Mouse (Mus musculus): ENCODE data around the gene Hecw2.

Hecw2 gene

DNA sequence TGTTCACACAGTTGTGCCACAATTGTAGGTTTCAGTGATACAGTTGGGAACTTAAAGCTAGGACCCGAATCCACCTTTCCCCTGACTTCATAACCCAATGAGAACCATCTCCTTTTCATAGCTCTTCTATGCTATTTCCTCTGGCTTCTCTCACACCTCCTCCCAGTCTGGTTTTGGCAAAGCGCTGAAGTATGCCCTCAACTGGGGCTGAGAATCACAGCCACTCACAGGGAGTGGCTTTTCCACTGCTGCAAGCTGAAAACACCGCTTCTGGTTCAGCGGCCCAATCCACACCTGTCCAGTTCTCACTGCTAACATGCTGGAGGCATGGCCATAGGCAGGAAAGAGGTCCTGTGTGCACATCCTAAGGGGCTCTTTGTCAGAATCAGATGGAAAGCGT lies 300.7 kb downstream of the Hecw2 start:
- DNase-seq (ENCODE audit: low spot score in 2 of 2): no peak

DNA sequence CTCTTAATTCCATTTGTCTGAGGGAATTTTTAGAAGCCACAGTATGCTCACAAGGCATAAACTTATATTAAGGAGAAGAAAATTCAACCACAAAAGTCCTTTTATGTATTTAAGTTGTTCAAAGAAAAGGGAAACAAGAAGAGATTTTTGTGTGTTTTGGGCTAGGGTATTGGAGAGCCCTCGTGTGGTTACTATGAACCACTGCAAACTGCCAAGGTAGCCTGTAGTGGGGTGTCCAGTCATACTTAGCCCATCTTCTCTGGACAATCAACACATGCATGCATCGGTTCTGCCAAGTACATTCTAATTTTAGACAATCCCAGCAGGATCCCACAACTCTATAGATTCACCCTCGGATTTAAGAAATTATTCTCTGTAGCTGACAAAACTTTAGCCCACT lies 304.6 kb downstream of the Hecw2 start:
- no peak for DNase-seq (ENCODE audit: low spot score in 2 of 2)

DNA sequence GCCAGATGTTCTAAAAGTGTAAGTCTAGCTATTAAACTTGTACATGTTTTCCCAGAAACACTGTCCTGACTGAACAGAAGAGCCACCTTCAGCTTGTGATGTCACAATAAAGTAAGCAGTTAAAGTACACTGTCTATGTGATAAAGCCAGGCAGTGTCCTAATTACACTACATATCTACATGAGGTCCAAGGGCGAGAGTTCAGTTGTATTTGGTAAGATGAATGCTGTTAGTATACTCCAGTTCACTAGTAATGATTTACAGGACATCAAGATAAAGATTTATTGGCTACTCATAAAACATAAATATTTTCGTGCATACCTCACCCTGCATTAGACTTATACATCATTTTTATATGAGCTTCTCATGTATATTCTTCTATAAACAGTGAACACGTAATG lies 305.2 kb downstream of the Hecw2 start:
- no peak for DNase-seq (ENCODE audit: low spot score in 2 of 2)

DNA sequence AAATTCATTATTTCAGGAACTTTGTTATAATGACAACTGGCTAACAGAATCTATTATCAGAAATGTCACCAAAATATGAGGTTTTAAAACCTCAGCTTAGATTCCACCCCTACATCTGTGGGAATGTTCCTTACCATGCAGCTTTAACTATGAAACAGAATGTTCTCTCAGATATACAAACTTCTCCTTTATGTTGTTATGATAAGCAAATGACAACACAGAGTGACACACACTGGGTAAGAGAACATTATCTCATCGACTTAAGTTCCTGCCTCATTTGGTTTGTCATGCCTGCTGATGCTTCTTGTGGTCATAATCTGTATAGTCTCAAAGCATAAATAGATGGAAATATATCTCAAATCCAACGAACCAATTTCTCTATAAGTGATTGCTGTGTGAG lies 312.5 kb downstream of the Hecw2 start:
- DNase-seq (ENCODE audit: low spot score in 2 of 2): no peak

DNA sequence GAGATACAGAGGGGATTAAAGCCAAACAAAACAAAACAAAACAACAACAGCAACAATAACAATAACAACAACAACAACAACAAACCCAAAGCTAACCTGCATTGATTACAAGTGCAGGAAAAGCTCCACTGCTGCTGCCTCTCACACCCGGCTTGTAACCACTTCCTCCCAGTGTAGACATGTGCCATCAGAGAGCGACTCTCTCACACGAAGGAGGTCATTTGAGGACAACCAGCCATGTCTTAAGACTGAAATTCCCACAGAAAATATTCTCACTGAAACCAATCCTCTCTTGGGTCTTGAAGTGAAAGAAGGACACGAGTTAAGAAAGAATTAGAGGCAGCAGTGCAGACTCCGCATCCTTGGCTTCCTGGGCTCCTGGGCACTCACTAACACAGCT lies 319.0 kb downstream of the Hecw2 start:
- DNase-seq (ENCODE audit: low spot score in 2 of 2): peak; percentile 25 to 34

DNA sequence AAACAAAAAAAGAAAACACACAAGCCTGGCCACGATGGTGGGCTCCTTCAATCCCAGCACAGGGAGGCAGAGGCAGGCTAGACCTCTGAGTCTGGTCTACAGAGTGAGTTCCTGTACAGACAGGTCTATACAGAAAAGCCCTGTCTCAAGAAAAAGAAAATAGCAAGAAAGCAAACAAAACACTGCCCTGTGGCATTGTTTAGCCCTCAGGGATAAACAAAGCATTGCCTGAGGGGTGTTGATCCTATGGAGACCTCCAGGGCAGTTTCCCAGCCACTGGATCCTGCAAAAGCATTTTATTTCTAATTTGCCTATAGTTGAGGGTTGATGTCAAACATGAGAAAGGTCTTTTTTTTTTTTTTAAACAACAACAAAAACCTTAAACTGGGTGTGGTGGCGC lies 327.7 kb downstream of the Hecw2 start:
- no peak for DNase-seq (ENCODE audit: low spot score in 2 of 2)

DNA sequence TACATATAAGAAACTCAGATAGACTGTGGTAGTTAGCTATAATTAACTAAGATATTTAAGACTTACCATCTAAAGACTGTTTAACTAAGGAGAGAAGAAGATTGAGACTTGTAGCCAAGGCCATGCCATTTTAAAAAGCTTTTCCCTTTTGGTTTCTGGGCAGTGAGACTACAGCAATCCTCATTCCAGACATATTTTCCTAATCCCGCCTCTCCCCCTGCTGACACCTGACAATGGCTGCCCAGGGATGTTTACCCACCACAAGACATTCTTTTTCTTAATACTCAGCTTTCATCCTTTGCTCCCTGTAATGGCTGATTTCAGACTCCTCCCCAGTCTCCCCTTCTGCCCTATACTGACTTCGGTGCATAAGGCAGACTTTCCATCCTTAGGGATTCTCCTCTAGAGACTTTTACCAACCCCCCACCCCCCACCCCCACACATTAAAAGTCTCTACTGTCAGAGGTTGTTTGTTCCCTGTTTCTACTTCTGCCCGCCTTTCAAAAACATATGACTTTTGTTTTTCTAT lies 328.5 kb downstream of the Hecw2 start:
- DNase-seq (ENCODE audit: low spot score in 2 of 2): no peak

DNA sequence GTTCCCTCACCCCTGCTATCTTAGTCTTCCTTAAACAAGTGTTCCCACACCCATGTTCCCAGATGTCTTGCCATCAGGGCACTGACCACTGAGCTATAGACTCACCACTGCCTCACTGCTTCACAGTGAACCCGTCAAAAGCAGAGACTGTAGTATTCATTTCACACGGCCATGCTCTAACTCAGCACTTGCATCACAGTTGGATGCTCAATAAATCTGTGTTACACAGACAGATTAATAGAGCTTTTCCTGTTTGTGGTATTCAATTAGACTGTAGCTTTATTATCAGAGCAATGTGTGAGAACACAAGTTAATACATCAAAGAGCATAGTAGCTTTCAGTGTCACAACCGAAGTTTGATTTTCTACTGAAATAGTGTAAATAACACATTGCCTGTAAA lies 330.9 kb downstream of the Hecw2 start:
- DNase-seq (ENCODE audit: low spot score in 2 of 2): no peak

DNA sequence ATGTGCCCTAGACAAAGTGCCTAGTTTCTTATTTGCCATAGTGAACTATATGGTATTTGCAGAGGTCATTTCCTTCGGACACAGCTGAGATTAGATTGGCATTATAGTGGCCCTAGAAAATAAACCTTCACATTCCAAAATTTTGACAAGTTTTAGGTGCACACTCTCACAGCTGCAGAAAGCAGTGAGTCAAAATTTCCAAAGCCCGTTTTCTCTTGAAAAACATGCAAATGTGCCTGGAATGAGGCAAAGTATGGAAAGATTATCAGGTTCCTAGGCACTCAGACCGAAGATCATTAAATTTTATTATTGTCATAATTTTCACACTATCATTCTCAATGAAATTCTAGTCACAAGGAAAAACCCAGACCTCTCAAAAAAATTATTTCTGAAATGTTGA lies 334.4 kb downstream of the Hecw2 start:
- no peak for DNase-seq (ENCODE audit: low spot score in 2 of 2)

DNA sequence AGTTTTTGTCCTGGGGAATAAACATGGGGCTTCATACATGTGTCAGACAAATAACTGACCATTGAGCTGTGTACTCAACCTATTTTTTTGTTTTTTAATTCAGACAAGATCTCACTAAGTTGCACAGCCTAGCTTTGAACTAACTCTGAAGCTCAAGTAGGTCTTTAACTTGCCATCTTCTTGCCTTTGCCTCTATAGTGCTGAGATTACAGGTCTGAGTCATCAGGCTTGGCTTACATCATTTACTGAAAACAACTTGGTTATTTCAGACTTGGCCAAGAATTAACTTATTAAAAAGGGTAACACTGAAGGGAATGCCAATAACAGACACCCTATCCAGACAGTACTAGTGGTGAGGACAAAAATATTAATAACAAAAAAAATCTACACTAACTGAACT lies 335.8 kb downstream of the Hecw2 start:
- no peak for DNase-seq (ENCODE audit: low spot score in 2 of 2)

DNA sequence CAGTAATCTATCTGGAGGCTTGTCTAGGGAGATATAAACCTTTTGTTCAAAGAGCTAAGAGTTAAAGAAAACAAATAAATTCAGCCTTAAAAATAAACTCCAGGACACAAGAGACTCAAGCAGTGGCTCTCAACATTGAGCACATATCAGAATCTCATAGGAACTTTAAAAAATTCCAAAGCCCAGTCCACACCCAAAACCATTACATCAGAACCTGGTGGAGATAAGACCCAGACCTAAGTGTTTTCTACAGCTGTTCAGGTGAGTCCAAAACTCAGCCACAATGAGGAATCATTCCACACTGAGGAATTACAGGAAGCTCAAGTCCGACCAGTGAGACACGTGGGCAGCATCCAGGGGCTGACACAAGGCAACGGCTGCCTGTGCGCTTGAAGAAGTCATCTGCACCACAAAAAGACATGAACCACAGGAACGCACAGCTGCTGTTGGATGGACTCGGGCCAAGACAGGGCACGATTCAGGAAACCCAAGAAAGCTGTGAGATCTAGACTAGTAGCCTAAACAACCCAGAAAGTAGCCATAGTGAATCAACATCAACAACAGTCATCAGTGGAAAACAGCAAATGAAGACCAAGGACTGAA lies 338.4 kb downstream of the Hecw2 start:
- peak in 1 of 2 experiments; percentile 32 for DNase-seq (ENCODE audit: low spot score in 2 of 2)

DNA sequence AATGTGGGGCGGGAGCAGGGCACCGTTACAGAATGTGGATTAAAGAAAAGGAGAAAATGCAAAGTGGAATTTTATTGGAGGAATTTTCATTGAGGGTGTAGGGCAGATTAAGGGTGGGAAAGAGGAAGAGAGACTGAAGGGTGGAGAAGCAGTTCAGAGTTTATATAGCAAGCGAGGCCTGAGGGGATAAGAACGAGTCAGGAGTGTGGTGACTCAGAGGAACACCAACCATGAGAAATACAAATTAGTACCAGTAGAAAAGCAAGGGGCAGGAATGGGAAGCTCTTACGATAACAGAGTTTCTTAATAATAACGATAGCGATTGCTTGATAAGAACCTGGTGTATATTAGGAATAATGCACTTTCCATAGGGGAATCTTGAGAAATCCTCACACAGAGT lies 339.2 kb downstream of the Hecw2 start:
- no peak for DNase-seq (ENCODE audit: low spot score in 2 of 2)

DNA sequence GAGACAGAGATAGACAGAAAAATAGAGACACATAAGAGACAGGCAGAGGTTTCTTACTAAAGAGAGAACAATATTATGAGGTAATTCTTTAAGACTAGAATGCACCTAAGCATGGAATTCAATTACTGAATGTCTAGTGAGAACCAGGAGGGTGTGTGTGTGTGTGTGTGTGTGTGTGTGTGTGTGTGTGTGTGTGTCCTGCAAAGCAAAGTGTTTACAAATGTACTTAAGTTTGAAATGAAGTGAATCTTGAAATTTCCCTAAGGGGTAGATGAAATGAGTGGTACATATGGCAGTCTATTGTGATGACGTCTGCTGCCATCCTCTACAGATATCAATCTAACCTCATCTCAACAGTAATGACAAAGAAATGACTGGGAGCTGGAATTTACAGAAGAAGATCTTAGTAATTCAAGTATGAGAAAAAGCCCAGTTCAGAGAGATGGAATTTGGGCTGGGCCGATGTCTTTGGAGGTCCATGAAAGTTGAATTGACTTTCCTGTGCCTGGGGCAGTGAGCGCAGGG lies 342.8 kb downstream of the Hecw2 start:
- no peak for DNase-seq (ENCODE audit: low spot score in 2 of 2)

DNA sequence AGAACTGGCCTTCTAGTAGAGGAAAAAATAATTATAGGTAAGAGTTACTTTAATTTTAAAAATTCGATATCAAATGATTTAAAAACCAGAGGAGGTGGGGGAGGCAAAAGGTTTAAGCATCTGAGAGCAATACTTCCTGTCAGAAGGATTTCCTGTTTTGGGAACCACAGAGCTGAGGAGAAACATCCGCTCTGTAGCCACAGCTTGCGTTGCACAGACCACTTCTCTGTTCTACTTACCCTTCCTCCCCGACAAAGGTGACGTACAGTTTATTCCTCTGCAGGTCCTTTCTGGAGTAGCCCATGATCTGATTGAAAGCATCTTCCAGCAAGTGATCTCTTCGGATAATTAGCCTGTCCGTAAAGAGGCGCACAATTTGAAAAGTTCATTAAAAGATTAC lies 343.6 kb downstream of the Hecw2 start:
- DNase-seq (ENCODE audit: low spot score in 2 of 2): peak; percentile 63 to 81

DNA sequence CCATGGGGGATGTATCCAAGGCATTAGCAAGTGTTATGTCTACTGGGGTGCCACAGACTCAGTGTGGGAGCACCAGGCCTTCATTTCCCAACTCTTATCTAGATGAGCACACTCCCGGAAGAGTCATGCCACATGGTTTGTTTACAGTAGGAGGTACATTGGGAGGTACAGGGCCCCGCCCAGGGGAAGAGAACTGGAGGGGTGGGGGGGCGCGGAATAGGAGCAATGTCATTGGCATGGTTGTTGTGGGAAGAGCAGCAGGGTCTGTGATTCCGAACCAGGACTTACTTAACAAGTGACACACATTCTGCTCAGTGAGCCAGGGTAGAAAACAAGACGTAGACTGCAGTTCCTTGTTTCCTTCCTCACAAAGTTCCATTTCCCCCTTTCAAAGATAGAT lies 344.1 kb downstream of the Hecw2 start:
- DNase-seq (ENCODE audit: low spot score in 2 of 2): peak; percentile 33 to 50

DNA sequence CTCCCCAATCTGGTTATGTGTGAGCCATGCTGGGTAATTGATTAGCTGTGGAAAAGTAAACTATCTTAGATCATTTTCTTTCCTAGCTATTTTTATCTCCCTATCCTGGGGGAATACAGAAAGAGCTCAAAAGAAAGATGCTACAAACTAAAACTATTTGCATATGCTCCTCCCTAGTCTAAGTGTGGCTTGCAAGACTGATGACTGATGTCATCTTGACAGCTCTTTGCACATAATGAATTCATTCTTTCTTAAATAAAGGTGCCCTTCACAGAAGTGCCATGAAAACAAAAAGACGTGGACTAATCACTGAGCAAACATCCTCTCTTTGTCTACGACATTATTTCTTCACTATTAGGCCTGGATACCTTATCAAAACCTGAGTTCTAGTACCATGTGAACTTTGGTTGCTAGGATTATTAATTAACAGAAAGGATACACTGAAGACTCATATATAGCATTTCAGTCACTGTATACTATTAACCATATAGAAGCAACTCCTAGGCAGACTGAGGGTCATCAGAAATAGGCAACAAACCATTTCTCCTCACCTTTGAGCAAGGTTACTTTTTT lies 348.2 kb downstream of the Hecw2 start:
- no peak for DNase-seq (ENCODE audit: low spot score in 2 of 2)

DNA sequence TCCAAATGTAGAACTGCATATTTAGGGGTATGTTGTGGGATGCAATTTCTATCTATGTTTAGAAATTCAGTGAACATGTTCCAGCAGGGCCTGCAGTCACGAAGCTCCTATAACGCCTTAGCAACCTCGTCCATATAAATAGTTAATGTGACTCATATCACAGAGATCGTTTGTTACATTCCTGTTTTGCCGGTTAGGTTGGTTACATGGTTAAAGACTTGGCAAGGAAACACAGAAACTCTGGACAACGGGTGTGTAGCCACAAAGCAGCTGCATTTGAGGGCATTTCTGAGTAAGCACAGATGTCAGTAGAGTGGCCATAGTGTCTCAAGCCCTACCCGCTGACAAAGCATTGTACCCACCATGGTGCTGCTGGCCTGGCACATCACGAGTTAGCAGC lies 349.1 kb downstream of the Hecw2 start:
- peak in 1 of 2 experiments; percentile 25 for DNase-seq (ENCODE audit: low spot score in 2 of 2)

DNA sequence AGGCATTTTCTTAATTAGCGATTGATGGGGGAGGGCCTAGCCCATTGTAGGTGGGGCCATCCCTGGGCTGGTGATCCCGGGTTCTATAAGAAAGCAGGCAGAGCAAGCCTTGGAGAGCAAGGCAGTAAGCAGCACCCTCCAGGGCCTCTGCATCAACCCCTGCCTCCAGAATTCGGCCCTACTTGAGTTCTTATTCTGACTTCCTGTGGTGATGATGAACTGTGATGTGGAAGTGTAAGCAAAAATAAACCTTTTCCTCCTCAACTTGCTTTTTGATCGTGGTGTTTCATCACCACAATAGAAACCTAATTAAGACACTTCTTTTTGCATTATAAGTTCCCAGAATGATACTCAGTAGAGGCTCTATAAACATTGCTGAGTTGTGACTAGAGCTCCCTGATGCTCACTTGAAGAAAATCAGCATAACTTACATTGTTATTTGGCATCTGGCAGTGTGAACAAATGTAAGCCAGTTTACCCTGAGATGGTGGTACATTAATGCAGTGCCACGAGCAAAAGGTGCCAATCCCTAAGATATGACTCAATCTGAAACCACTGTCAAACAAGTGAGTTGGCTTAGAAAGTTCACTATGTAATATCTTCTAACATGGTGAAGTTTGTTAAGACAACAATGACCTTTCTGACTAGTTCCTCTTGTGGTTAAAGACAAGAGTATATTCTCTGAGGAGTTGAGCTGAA lies 349.9 kb downstream of the Hecw2 start:
- DNase-seq (ENCODE audit: low spot score in 2 of 2): no peak

DNA sequence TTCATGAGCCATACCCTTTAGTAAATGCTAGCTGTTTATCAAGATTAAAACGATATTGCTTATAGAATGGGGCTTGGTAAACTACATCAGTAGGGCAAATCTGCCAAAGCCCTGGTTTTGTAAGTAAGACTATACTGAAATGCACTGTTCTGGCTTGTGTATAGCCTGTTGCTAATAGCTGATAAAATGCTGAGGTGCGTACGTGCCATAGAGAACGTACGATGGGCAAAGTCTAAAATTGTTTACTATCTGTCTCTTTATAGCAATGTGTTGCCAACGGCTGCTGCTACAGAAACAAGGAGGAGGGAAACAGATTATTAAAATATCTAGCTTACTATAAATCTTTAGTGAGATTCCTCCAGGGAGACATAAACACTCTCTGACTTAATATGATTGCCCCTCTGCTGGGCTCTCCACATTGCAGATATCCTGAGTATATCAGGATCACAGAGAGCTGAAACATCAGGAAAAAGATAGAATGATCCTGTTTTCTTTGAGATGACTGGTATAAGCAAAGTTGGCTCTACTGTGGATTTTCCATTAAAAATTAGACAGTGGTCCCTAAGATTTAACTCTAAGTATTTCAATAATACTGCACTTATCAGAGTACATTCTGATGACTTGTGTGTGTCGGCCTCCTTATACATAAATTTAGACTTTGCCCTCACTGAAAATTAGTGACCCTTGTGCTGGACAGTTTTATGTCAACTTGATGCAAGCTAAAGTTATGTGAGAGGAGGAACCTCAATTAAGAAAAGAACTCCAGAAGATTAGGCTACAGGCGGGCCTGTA lies 350.6 kb downstream of the Hecw2 start:
- DNase-seq (ENCODE audit: low spot score in 2 of 2): no peak

DNA sequence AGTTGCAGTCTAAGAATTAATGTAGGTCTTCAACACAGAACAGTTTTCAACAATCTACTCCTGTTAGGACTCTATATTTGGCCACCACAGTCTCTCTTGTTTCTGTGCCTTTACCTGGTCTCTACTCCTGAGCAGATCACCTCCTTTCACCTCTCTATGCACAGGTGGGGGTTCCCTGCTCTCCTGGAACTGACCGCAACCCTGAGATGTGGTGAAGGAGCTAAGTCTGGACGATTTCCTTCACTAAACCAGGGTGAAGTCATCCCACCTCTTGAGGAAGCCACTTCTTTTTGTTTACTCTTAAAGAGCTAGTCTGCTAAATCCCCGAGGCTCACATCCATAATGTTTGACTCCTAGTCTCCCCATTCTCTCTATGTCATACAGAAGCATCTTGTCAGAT lies 351.9 kb downstream of the Hecw2 start:
- DNase-seq (ENCODE audit: low spot score in 2 of 2): no peak

DNA sequence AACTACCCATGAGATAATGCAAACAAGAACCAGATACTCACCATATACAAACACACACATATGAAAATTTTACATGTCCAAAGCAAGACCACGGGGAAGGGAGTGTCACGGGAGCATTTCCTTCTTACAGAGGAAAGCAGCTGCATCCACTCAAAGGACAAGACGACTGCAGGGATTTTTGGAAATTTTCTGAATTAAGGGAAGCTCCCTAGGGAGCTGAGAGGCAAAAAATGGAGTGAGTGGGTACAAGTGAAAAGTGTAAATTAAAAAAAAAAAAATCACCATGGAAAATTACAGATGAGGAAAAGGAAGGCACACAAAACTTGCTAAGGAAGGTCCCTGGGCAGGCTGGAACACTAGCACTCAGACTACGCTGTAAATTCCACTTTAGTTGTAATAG lies 353.9 kb downstream of the Hecw2 start:
- DNase-seq (ENCODE audit: low spot score in 2 of 2): no peak

DNA sequence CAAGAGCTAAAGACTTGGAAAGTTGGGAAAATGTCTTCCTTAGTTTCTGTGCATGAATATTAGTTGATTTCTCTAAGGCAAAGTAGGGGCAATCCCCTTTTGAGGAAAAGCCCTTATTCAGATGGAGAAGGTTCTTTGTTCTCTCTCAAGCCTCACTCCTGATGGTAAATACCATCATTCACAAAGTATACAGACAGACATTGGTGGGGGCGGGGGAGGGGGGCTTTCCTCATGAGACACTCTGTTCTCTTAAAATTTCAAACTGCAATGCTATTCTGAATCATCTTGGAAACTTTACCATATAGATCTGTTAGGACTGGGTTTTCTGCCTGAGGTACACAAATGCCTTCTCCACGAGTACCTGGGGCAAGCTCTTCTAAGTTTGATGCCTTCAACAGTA lies 355.6 kb downstream of the Hecw2 start:
- no peak for DNase-seq (ENCODE audit: low spot score in 2 of 2)

Data from heart, adult 9 months (tissue).